Mouse (Mus musculus): ENCODE measurements around the gene Fam129a.

The Fam129a gene

GRCm38 (mm10) chr1:151625260-151625659 lies 54.3 kb downstream of the Fam129a start:
- in situ Hi-C loops (cut with MboI, MseI): no loop called here

GRCm38 (mm10) chr1:151625690-151626089 lies 54.7 kb downstream of the Fam129a start:
- in situ Hi-C loops (cut with MboI, MseI): no loop called here

GRCm38 (mm10) chr1:151626631-151627030 lies 55.6 kb downstream of the Fam129a start:
- in situ Hi-C loops (cut with MboI, MseI): no loop called here

- in situ Hi-C loops (cut with MboI, MseI): no loop called here
Observed at GRCm38 (mm10) chr1:151627141-151627540, 56.2 kb downstream of the Fam129a start.

GRCm38 (mm10) chr1:151629591-151630250 lies 58.7 kb downstream of the Fam129a start:
- in situ Hi-C loops (cut with MboI, MseI): no loop called here

GRCm38 (mm10) chr1:151630251-151630628 lies 59.3 kb downstream of the Fam129a start:
- in situ Hi-C loops (cut with MboI, MseI): no loop called here

- in situ Hi-C loops (cut with MboI, MseI): no loop called here
Observed at GRCm38 (mm10) chr1:151631061-151631460, 60.1 kb downstream of the Fam129a start.

- in situ Hi-C loops (cut with MboI, MseI): no loop called here
Observed at GRCm38 (mm10) chr1:151631703-151632294, 60.8 kb downstream of the Fam129a start.

- in situ Hi-C loops (cut with MboI, MseI): no loop called here
Observed at GRCm38 (mm10) chr1:151632567-151633356, 61.8 kb downstream of the Fam129a start.

- in situ Hi-C loops (cut with MboI, MseI): no loop called here
Observed at GRCm38 (mm10) chr1:151636637-151637036, 65.7 kb downstream of the Fam129a start.

GRCm38 (mm10) chr1:151637351-151637922 lies 66.5 kb downstream of the Fam129a start:
- in situ Hi-C loops (cut with MboI, MseI): no loop called here

- in situ Hi-C loops (cut with MboI, MseI): no loop called here
Observed at GRCm38 (mm10) chr1:151638357-151638756, 67.4 kb downstream of the Fam129a start.

- in situ Hi-C loops (cut with MboI, MseI): no loop called here
Observed at GRCm38 (mm10) chr1:151638770-151639169, 67.8 kb downstream of the Fam129a start.

GRCm38 (mm10) chr1:151646380-151646779 lies 75.4 kb downstream of the Fam129a start:
- in situ Hi-C loops (cut with MboI, MseI): no loop called here

GRCm38 (mm10) chr1:151648099-151648498 lies 77.1 kb downstream of the Fam129a start:
- in situ Hi-C loops (cut with MboI, MseI): no loop called here

GRCm38 (mm10) chr1:151657042-151657605 lies 86.1 kb downstream of the Fam129a start:
- in situ Hi-C loops (cut with MboI, MseI): no loop called here

GRCm38 (mm10) chr1:151658291-151658830 lies 87.4 kb downstream of the Fam129a start:
- in situ Hi-C loops (cut with MboI, MseI): no loop called here

GRCm38 (mm10) chr1:151659636-151660035 lies 88.7 kb downstream of the Fam129a start:
- in situ Hi-C loops (cut with MboI, MseI): no loop called here

GRCm38 (mm10) chr1:151660251-151660650 lies 89.3 kb downstream of the Fam129a start:
- in situ Hi-C loops (cut with MboI, MseI): no loop called here

GRCm38 (mm10) chr1:151660883-151661282 lies 89.9 kb downstream of the Fam129a start:
- in situ Hi-C loops (cut with MboI, MseI): no loop called here

- in situ Hi-C loops (cut with MboI, MseI): no loop called here
Observed at GRCm38 (mm10) chr1:151661684-151662439, 90.9 kb downstream of the Fam129a start.
